Mouse (Mus musculus): Measurements from ENCODE around the gene Ubr7. TPM values are rescaled to one million over a fixed set of nuclear protein-coding genes. Genes with fewer than 3 reads are reported as not detected.
A peak's percentile ranks its signal among the peaks of the same experiment; 100 is the strongest.

Ubr7 gene
- polyA plus RNA-seq, 1 experiment from 2014 or later = 35.3 TPM

DNA sequence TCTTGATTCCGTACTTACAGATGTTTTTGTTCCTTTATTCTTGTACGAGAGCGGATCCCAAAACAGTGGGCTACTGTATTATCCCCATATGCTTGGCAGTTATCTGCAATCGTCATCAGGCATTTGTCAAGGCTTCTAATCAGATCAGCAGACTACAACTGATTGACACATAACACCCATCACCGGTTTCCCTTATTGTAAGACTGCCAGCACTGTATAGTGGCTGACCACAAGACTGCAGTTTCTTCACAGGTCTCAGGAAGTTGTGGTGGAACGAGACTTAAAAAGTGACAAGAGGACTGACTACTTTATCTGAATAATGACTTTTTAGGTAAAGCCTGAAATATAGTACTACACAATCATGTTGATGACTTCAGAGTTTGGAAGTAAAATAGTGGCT lies 12.9 kb upstream of the Ubr7 start:
- no peak overlapping the region for H3K4me3 ChIP-seq (replicated peaks)

DNA sequence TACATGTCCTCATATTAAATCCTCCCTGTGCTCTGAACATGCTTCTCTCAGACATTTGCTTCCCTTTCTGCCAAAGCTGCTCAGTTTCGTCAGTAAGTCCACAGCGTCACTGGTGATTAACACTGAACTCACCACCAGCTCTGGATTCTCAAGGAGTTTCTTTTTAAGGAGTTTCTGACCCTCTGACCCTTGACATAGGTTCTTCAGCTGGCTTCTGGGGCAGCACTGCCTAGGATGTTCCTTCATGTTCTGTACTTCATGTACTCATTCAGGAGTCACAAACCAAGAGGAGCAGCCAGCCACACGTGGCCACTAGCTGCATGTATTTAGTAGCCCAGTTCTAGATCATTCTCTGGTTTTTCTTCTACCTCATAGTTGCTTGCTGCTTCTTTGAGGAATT lies 9.5 kb upstream of the Ubr7 start:
- H3K4me2 ChIP-seq = no peak overlapping the region
- H3K4me1 ChIP-seq = peaks cover 13% of the 10 kb centered on the region
- H3K27ac ChIP-seq (replicated peaks) = no peak overlapping the region
- WGBS = 92% methylated on average over 3 of the region's 3 CpGs
- no peaks in the 10 kb centered on the region for H3K27me3 ChIP-seq (replicated peaks)
- no peaks in the 10 kb centered on the region for H3K9me3 ChIP-seq (replicated peaks)
- peaks cover 14% of the 10 kb centered on the region; the same call in 1 of the 2 replicates for H3K36me3 ChIP-seq
- no peak overlapping the region for H3K4me3 ChIP-seq (replicated peaks)
- no peak for ATAC-seq (ENCODE audit: low FRiP score)
- H3K9ac ChIP-seq (replicated peaks) = no peak overlapping the region

More for the DNA sequence above, 12.9 kb upstream of the Ubr7 start:
- Histone ChIP-seq H3K9me3 (replicated peaks) (no peaks in the 10 kb centered on the region), H3K27ac (replicated peaks) (no peak overlapping the region), H3K27me3 (replicated peaks) (no peaks in the 10 kb centered on the region), H3K36me3 (peaks cover 14% of the 10 kb centered on the region; the same call in 1 of the 2 replicates), H3K9ac (replicated peaks) (0 out of 2 replicates have a peak overlapping the region, but pooled peaks have one; percentile 91), H3K4me2 (peak overlapping the region; percentile 86), H3K4me1 (peaks cover 28% of the 10 kb centered on the region)
- ATAC-seq (ENCODE audit: low FRiP score) = no peak
- WGBS = 59% methylated on average over 6 of the region's 6 CpGs

DNA sequence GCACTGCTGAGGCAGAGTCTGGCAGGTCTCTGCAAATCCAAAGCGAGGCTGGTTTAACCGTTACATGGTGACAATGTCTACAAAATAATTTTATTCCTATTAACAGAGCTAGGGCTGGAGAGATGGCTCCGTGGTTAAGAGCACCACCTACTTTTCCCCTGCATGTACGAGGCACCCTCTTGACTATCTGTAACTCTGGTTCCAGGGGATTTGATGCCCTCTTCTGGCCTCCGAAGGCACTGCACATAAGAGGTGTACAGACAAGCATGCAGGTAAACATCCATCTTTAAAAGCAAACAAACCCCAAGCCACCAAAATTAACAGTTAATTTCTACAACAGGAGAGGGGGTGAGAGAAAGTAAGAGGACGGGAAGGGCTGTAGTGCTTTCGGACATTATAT lies 1.5 kb upstream of the Ubr7 start:
- 83% methylated on average over 7 of the region's 7 CpGs for WGBS
- H3K9me3 ChIP-seq (replicated peaks) = no peaks in the 10 kb centered on the region
- H3K4me2 ChIP-seq = peak overlapping the region; percentile 70
- H3K4me1 ChIP-seq = peaks cover 28% of the 10 kb centered on the region
- H3K27me3 ChIP-seq (replicated peaks) = no peaks in the 10 kb centered on the region
- H3K9ac ChIP-seq (replicated peaks) = peak overlapping the region; percentile 61; the same call in 1 of the 2 replicates
- no peaks in the 10 kb centered on the region for H3K36me3 ChIP-seq
- ATAC-seq (ENCODE audit: low FRiP score) = no peak
- no peak overlapping the region for H3K27ac ChIP-seq (replicated peaks)
- H3K4me3 ChIP-seq (replicated peaks) = peak overlapping the region; percentile 93

DNA sequence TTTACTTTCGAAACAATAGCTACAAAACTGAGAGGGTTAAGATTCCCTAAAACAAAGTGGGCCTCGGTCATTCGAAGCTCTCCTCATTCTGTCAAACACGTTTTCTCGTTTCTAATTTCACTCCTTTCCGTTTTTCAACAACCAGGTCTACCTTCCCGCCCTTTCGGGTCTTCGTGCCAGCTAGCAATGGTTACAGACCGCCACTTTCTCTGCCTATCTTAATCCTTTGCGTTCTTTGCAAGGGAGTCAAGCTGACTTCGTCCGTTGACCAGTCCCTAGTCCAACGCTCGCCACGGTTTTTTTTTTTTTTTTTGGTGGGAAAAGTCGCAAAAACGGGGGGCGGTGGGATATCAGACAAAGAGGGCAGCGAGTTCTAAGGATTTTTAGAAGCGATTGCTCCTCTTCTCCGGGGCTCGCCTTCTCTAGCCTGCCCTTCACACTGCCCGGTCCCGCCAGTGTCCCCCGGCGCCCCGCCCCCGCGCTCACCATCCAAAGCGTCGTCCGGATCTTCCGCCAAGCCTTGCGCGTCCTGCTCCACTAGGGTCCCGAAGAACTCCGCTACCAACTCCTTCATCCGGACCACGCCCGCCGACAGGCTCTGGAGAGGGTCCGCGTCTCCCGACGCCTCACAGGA lies 595 bp upstream of the Ubr7 start:
- Histone ChIP-seq H3K9ac (replicated peaks) (peak overlapping the region; percentile 61), H3K4me2 (peak overlapping the region; percentile 70), H3K36me3 (no peaks in the 10 kb centered on the region), H3K27me3 (replicated peaks) (no peaks in the 10 kb centered on the region), H3K27ac (replicated peaks) (peak overlapping the region; percentile 90), H3K4me3 (replicated peaks) (peak overlapping the region; percentile 93), H3K9me3 (replicated peaks) (no peaks in the 10 kb centered on the region), H3K4me1 (peaks cover 28% of the 10 kb centered on the region)
- ATAC-seq (ENCODE audit: low FRiP score) = peak; percentile 87
- WGBS = 1% methylated on average over 46 of the region's 46 CpGs

DNA sequence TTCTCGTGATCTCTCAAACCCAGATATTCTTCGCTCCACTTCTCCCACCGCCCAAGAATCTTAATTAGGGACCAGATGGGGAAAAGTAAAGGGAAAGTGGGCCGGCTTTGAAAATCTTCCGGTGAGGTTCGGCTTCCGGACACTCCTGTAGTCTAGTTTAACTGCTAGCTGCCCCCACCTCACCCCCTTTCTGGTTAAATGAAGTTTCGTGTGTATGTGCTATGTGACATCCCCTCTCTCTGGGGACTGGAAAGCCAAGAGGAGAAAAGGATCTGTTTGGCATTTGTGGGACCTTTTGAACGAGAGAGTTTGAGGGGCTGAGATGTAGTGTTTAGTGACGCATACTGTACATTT lies 613 bp downstream of the Ubr7 start, which contains the start of gene Gm20604:
TSS of gene Gm20604 (minus strand) at position 270 of the 354 bp plus-strand sequence.
- peak within 1 kb of the TSS; percentile 90 for H3K27ac ChIP-seq (replicated peaks)
- peak within 1 kb of the TSS; percentile 93 for H3K4me3 ChIP-seq (replicated peaks)
- no peaks in the 10 kb centered on the region for H3K36me3 ChIP-seq
- H3K9me3 ChIP-seq (replicated peaks) = no peaks in the 10 kb centered on the region
- WGBS = under 1% methylated on average over 10 of the region's 10 CpGs
- peaks cover 28% of the 10 kb centered on the region for H3K4me1 ChIP-seq
- no peaks in the 10 kb centered on the region for H3K27me3 ChIP-seq (replicated peaks)
- peak within 1 kb of the TSS; percentile 69 for H3K9ac ChIP-seq (replicated peaks)
- ATAC-seq (ENCODE audit: low FRiP score) = no peak
- peak within 1 kb of the TSS; percentile 85 for H3K4me2 ChIP-seq

DNA sequence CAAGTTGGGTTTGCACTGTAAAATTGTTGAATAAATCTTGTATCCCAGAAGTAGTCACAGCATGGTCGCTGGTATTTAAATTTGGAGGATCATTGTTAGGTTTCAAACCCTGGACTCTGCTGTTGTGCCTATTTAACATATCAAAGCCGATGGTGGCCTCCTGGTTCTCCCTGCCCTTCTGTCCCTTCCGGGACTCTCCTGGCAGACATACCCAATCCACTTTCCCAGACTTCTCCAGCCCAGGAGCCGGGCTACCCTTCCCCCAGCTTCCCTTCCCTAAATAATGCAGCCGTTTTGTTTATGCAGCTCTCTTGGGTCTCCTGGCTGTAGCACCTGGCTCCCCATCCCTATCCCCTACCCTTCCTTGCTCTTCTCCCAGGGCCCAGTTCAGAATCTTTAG lies 1.2 kb downstream of the Ubr7 start:
- Histone ChIP-seq H3K36me3 (peaks cover 4% of the 10 kb centered on the region), H3K4me3 (replicated peaks) (peak overlapping the region; percentile 93), H3K27ac (replicated peaks) (peak overlapping the region; percentile 90; the same call in 1 of the 2 replicates), H3K9me3 (replicated peaks) (no peaks in the 10 kb centered on the region), H3K9ac (replicated peaks) (peak overlapping the region; percentile 69), H3K27me3 (replicated peaks) (no peaks in the 10 kb centered on the region), H3K4me2 (peak overlapping the region; percentile 85), H3K4me1 (peaks cover 28% of the 10 kb centered on the region)
- no peak for ATAC-seq (ENCODE audit: low FRiP score)
- 2% methylated on average over 5 of the region's 5 CpGs for WGBS

DNA sequence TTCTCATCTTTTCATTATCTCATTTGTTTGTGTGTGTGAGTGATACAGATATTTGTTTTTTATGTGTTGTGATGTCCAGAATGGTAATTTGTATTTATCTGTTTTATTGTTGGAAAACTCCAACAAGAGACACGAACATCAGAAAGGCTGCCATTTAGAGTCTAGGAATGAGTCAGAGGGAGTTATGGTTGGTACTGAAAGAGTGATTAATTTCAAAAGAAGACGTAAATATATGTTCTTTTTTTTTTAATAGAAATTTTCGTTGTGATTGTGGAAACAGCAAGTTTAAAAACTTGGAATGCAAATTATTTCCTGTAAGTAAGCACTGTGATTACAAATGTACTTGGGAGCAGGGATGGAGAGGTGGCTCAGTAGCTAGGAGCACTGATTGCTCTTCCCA lies 3.9 kb downstream of the Ubr7 start:
- Histone ChIP-seq H3K4me3 (replicated peaks) (no peak overlapping the region), H3K4me1 (peaks cover 23% of the 10 kb centered on the region), H3K4me2 (no peak overlapping the region), H3K36me3 (peaks cover 20% of the 10 kb centered on the region), H3K27ac (replicated peaks) (no peak overlapping the region), H3K27me3 (replicated peaks) (no peaks in the 10 kb centered on the region), H3K9ac (replicated peaks) (no peak overlapping the region), H3K9me3 (replicated peaks) (no peaks in the 10 kb centered on the region)
- ATAC-seq (ENCODE audit: low FRiP score) = no peak
- WGBS = 91% methylated on average over 3 of the region's 3 CpGs

DNA sequence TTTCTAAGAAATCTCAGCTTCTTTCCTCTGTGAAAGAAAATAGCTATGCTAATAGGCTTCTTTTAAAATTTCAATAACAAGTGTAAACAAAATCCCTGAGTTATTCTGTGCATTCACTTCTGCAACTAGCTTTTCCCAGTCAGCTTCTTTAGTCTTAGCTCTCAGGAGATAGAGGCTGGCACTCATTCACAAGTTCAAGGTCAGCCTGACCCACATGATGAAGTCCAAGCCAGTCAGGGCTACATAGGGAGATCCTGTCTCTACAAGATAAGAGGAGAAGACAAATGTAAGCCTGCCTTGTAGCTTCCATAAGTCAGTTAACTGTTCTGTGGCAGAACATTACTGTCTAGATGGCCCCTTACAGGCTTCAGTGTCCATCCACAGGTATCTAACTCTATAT lies 5.9 kb downstream of the Ubr7 start:
- Histone ChIP-seq H3K9me3 (replicated peaks) (no peaks in the 10 kb centered on the region), H3K36me3 (peaks cover 38% of the 10 kb centered on the region), H3K4me1 (peaks cover 17% of the 10 kb centered on the region), H3K27ac (replicated peaks) (no peak overlapping the region), H3K4me3 (replicated peaks) (no peak overlapping the region), H3K4me2 (no peak overlapping the region), H3K27me3 (replicated peaks) (no peaks in the 10 kb centered on the region), H3K9ac (replicated peaks) (no peak overlapping the region)
- ATAC-seq (ENCODE audit: low FRiP score) = no peak

DNA sequence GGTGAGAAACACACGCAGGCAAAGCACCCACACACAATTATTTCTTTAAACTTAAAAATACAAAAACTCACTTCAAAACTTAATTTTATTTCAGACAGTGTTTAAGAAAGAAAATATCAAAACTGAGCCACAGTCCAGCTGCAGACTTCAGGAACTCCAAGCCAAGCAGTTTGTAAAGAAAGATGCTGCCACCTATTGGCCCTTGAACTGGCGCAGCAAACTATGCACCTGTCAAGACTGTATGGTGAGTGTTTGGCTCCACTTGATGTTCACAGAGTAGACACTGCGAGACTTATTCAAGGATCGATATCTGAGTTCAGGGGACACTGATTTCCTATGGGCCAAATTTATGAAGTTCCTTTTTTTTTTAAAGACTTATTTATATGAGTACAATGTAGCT lies 11.2 kb downstream of the Ubr7 start:
- peaks cover 76% of the 10 kb centered on the region for H3K36me3 ChIP-seq
- no peaks in the 10 kb centered on the region for H3K27me3 ChIP-seq (replicated peaks)
- H3K4me2 ChIP-seq = no peak overlapping the region
- H3K9ac ChIP-seq (replicated peaks) = no peak overlapping the region
- H3K4me3 ChIP-seq (replicated peaks) = no peak overlapping the region
- no peaks in the 10 kb centered on the region for H3K9me3 ChIP-seq (replicated peaks)
- no peak for ATAC-seq (ENCODE audit: low FRiP score)
- no peaks in the 10 kb centered on the region for H3K4me1 ChIP-seq
- WGBS = 93% methylated on average over 4 of the region's 4 CpGs
- no peak overlapping the region for H3K27ac ChIP-seq (replicated peaks)

DNA sequence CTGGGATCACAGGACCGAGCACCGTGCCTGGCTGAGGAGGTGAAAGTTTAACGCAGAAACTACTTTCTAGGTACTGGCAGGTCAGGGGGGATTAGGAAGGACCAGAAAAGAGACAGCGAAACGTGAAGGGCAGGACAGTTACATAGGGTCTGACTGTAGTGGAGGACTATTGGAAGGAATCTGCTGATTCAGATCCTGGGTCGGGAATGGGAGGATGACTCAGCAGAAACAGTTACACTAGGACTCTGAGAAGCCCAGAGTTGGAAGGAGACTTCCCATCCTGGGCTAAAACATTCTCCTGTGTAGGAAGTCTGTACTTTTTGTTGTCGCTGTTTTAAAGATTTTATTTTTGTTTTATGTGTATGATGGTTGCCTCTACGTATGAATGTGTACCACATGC lies 13.8 kb downstream of the Ubr7 start:
- Histone ChIP-seq H3K9ac (replicated peaks) (no peak overlapping the region), H3K27ac (replicated peaks) (no peak overlapping the region), H3K4me1 (no peaks in the 10 kb centered on the region), H3K9me3 (replicated peaks) (no peaks in the 10 kb centered on the region), H3K4me3 (replicated peaks) (no peak overlapping the region), H3K4me2 (no peak overlapping the region), H3K36me3 (peaks cover 82% of the 10 kb centered on the region), H3K27me3 (replicated peaks) (no peaks in the 10 kb centered on the region)
- WGBS = 97% methylated on average over 8 of the region's 8 CpGs
- ATAC-seq (ENCODE audit: low FRiP score) = no peak

DNA sequence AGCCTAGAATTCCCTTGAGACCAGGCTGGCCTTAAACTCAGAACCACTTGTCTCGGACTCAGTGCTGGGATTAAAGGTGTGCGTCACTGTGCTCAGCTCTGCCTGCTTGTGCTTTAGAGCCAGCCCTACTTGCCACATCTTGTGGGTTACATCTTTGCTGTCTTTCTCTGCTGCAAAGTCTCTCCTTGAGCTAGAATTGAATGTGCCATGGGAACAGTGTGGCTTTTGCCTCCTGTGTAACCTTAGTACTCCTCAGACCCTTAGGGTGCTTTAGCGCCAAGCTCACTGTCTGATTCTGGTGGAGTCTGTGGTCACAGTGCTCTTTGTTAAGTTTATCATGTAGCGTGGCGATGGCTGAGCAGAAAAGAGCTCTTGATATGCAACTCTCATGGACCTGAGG lies 14.9 kb downstream of the Ubr7 start:
- Histone ChIP-seq H3K4me3 (replicated peaks) (no peak overlapping the region), H3K9ac (replicated peaks) (no peak overlapping the region), H3K27ac (replicated peaks) (no peak overlapping the region), H3K36me3 (peaks cover 81% of the 10 kb centered on the region), H3K4me1 (no peaks in the 10 kb centered on the region), H3K9me3 (replicated peaks) (no peaks in the 10 kb centered on the region), H3K4me2 (no peak overlapping the region), H3K27me3 (replicated peaks) (no peaks in the 10 kb centered on the region)
- no peak for ATAC-seq (ENCODE audit: low FRiP score)
- whole genome bisulfite sequencing = 96% methylated on average over 5 of the region's 5 CpGs

DNA sequence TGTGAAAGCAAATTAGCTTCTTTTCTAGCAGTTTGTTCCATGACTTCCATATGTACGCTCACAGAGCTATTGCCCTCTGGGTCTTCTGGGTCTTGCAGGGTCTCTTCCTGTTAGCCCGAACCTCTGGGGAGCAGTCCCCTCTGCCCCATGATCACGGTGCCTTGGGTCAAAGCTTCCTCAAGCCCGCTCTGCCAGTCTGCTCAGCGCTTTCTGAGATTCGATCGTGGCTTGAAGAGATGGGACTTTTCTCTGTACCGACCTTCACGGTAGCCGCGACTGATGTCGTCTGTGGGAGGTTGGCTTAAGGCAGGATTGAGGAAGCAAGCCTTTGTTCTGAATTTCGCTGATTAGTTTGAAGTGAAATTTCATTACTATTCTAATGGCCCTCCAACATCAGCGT lies 18.3 kb downstream of the Ubr7 start:
- Histone ChIP-seq H3K9ac (replicated peaks) (no peak overlapping the region), H3K27ac (replicated peaks) (no peak overlapping the region), H3K9me3 (replicated peaks) (no peaks in the 10 kb centered on the region), H3K4me2 (no peak overlapping the region), H3K27me3 (replicated peaks) (no peaks in the 10 kb centered on the region), H3K36me3 (peaks cover 53% of the 10 kb centered on the region), H3K4me3 (replicated peaks) (no peak overlapping the region), H3K4me1 (no peaks in the 10 kb centered on the region)
- ATAC-seq (ENCODE audit: low FRiP score) = no peak
- 94% methylated on average over 14 of the region's 14 CpGs for WGBS
